Mouse (Mus musculus): ENCODE data around the gene Stk10. TPM values are rescaled to one million over a fixed set of nuclear protein-coding genes. Genes with fewer than 3 reads are reported as not detected.

Gene Stk10
- polyA plus RNA-seq, 1 experiment from 2014 or later, result 2.3 TPM

DNA sequence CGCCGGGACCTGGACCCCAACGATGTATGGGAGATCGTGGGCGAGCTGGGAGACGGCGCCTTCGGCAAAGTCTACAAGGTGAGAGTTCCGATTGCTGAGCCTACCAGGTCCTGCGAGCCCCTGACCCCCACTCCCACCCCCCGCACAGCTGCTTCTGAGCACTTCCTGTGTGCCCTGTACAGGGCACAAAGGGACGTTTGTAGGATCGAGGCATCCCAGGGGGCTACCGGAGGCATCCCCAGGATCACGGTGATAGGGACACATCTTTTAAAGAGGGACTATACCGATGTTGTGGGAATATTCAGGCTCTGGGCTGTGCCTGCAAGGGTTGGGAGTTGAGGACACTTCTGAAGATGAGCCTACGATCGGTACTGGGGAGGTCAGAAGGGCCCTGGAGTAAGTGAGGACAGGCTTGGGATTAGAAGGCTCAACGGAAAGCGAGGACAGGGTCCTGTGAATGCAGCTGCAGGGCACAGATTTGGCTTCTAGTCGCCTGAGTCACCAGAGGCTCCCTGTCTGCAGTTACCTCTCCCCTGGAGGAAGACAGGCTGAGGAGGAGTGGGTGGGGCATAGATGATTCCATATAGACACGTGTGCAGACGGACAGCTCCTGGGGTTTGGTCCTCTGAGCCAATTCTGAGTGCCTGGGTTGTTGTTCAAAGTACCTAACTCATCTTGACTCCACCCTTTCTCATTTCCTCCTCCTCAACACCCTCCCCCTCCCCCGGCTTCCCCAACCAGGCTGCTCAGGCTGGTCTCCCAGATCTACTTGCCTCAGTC lies 567 bp downstream of the Stk10 start:
- Histone ChIP-seq H3K36me3 (ENCODE audit: control insufficient read depth, insufficient read depth, low read length) (no peaks in the 10 kb centered on the region), H3K9me3 (ENCODE audit: control insufficient read depth, low read length) (no peaks in the 10 kb centered on the region), H3K27me3 (ENCODE audit: control insufficient read depth, insufficient read depth, low read length) (peaks cover 11% of the 10 kb centered on the region), H3K4me1 (replicated peaks; ENCODE audit: control insufficient read depth, insufficient read depth, low read length) (peaks cover 2% of the 10 kb centered on the region), H3K4me3 (ENCODE audit: low read depth, low read length) (peak overlapping the region; percentile 55), H3K9ac (ENCODE audit: low read depth, low read length) (peak overlapping the region; percentile 66), H3K27ac (ENCODE audit: low read depth, low read length) (no peak overlapping the region), H3K4me2 (replicated peaks; ENCODE audit: low read depth, low read length) (peak overlapping the region; percentile 94)
- WGBS, result 2% methylated on average over 24 of the region's 24 CpGs
- ATAC-seq (ENCODE audit: low FRiP score) (peak; percentile 57), DNase-seq (ENCODE audit: low spot score) (peak; percentile 54)

DNA sequence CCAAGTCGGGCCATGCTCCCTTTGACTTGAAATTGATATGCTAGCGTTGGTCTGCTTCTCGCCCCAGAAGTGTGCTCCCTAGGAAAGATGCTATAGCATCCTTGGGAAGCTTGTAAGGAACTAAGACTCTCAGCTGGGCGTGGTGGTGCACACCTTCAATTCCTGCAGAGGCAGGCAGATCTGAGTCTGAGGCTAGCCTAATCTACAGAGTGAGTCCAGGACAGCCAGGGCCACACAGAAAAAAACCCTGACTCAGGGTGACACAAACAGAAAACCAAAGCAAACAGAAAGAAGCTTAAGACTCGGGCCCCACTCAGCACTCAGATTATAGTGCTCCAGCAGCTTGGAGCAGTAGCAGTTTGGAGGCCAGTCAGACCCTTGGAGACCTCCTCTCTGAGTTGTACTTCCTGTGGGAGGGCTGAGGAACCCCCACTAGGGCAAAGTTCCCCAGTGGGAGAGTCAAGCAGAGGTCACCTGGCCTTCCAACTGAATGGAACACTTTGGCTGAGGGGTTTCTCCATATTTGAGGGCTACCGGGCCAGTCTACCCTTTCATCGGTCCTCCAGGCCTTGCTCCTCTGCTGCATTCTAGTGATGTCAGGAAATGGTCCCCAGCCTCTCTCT lies 1.5 kb downstream of the Stk10 start:
- no peak for DNase-seq (ENCODE audit: low spot score)
- Histone ChIP-seq H3K9ac (ENCODE audit: low read depth, low read length) (no peak overlapping the region), H3K27ac (ENCODE audit: low read depth, low read length) (no peak overlapping the region), H3K27me3 (ENCODE audit: control insufficient read depth, insufficient read depth, low read length) (peaks cover 11% of the 10 kb centered on the region), H3K4me1 (replicated peaks; ENCODE audit: control insufficient read depth, insufficient read depth, low read length) (peaks cover 2% of the 10 kb centered on the region), H3K4me2 (replicated peaks; ENCODE audit: low read depth, low read length) (no peak overlapping the region), H3K9me3 (ENCODE audit: control insufficient read depth, low read length) (no peaks in the 10 kb centered on the region), H3K36me3 (ENCODE audit: control insufficient read depth, insufficient read depth, low read length) (no peaks in the 10 kb centered on the region), H3K4me3 (ENCODE audit: low read depth, low read length) (no peak overlapping the region)
- WGBS, result 71% methylated on average over 7 of the region's 7 CpGs
- ATAC-seq (ENCODE audit: low FRiP score), result no peak

DNA sequence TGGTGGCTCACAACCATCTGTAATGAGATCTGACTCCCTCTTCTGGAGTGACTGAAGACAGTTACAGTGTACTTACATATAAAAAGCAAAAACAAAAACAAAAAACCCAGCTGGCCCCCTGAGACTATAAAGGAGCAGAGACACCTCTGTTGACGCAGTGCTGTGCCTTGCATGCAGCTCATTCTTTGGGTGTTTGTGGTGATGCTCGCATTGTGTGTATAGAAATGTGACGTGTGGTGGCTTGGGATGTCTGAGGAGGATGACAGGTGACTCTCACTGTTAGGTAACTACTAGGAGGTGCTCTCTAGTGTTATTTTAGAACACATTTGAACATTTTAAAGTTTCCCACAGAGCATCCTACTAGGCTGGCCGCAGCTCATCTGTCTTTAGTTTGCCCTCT lies 2.5 kb downstream of the Stk10 start:
- Histone ChIP-seq H3K27me3 (ENCODE audit: control insufficient read depth, insufficient read depth, low read length) (peaks cover 11% of the 10 kb centered on the region), H3K36me3 (ENCODE audit: control insufficient read depth, insufficient read depth, low read length) (no peaks in the 10 kb centered on the region), H3K9me3 (ENCODE audit: control insufficient read depth, low read length) (no peaks in the 10 kb centered on the region), H3K27ac (ENCODE audit: low read depth, low read length) (no peak overlapping the region), H3K9ac (ENCODE audit: low read depth, low read length) (no peak overlapping the region), H3K4me3 (ENCODE audit: low read depth, low read length) (no peak overlapping the region), H3K4me2 (replicated peaks; ENCODE audit: low read depth, low read length) (no peak overlapping the region), H3K4me1 (replicated peaks; ENCODE audit: control insufficient read depth, insufficient read depth, low read length) (peaks cover 2% of the 10 kb centered on the region)
- ATAC-seq (ENCODE audit: low FRiP score) (no peak), DNase-seq (ENCODE audit: low spot score) (no peak)
- WGBS, result 92% methylated on average over 4 of the region's 4 CpGs

DNA sequence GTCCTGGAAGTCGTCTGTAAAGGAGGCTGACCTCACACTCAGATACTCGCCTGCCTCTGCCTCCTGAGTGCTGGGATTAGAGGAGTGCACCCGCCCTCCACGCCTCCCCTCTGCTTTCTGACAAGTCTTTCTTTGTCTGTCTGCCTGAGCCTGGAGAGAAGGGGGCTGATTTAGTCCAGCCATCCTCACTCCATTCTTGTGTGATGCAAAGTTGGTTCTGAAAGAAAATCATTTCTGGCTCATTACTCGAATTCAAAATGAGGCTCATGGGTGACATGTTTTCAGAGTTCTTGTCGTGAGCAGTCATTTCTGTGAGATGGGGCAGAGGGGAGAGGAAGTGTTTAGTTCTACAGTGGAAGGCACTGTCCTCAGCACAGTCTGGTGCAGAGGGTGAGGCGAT lies 3.8 kb downstream of the Stk10 start:
- Histone ChIP-seq H3K9me3 (ENCODE audit: control insufficient read depth, low read length) (no peaks in the 10 kb centered on the region), H3K27ac (ENCODE audit: low read depth, low read length) (no peak overlapping the region), H3K4me2 (replicated peaks; ENCODE audit: low read depth, low read length) (no peak overlapping the region), H3K4me3 (ENCODE audit: low read depth, low read length) (no peak overlapping the region), H3K27me3 (ENCODE audit: control insufficient read depth, insufficient read depth, low read length) (peaks cover 2% of the 10 kb centered on the region; the same call in 1 of the 2 replicates), H3K36me3 (ENCODE audit: control insufficient read depth, insufficient read depth, low read length) (no peaks in the 10 kb centered on the region), H3K9ac (ENCODE audit: low read depth, low read length) (no peak overlapping the region), H3K4me1 (replicated peaks; ENCODE audit: control insufficient read depth, insufficient read depth, low read length) (peaks cover 2% of the 10 kb centered on the region)
- 32% methylated on average over 7 of the region's 7 CpGs for WGBS
- ATAC-seq (ENCODE audit: low FRiP score), result peak; percentile 60
- DNase-seq (ENCODE audit: low spot score), result peak; percentile 71

DNA sequence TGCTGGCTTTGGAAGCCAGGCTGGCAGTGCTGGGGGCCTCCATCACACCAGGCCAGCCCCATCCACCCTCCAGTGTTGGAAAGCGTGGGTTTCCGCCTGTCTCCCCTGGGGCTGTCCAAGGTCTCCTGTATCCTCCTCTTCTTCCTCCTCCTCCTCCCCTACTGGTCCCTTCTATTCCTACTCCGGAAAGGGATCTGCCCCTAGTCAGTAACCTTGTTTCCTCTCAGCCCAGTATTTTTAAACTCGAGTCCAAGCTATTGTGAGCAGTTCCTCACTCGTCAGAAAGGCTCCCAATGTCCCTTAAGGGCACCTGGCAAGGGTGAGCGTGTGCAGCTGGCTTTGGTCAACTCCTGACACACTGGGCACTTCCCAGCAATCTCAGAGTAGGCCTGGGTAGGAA lies 5.3 kb downstream of the Stk10 start:
- DNase-seq (ENCODE audit: low spot score), result no peak
- Histone ChIP-seq H3K9me3 (ENCODE audit: control insufficient read depth, low read length) (no peaks in the 10 kb centered on the region), H3K4me2 (replicated peaks; ENCODE audit: low read depth, low read length) (no peak overlapping the region), H3K4me3 (ENCODE audit: low read depth, low read length) (no peak overlapping the region), H3K9ac (ENCODE audit: low read depth, low read length) (no peak overlapping the region), H3K27ac (ENCODE audit: low read depth, low read length) (no peak overlapping the region), H3K27me3 (ENCODE audit: control insufficient read depth, insufficient read depth, low read length) (peaks cover 2% of the 10 kb centered on the region; the same call in 1 of the 2 replicates), H3K36me3 (ENCODE audit: control insufficient read depth, insufficient read depth, low read length) (no peaks in the 10 kb centered on the region), H3K4me1 (replicated peaks; ENCODE audit: control insufficient read depth, insufficient read depth, low read length) (peaks cover 2% of the 10 kb centered on the region)
- 69% methylated on average over 6 of the region's 6 CpGs for WGBS
- ATAC-seq (ENCODE audit: low FRiP score), result no peak

DNA sequence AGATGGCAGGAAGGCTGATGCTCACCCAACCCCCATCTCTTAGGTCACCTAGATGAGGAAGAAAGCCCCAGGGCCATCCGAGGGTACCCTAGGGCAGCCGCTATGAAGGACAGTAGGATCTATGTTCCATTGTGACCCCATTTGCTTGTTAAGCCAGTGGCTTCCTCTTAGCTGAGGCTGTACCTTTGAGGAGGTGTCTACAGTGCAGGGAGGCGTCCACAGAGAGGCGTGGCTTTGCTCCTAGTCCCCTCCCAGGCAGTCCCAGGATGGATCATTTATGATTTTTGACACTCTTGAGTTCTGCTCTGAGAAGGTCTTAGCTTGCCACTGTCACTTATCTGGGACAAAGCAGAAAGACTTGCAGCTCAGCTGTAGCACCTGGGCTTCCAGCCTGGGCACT lies 5.7 kb downstream of the Stk10 start:
- no peak overlapping the region for H3K4me3 ChIP-seq (ENCODE audit: low read depth, low read length)
- H3K36me3 ChIP-seq (ENCODE audit: control insufficient read depth, insufficient read depth, low read length), result no peaks in the 10 kb centered on the region
- DNase-seq (ENCODE audit: low spot score), result no peak
- no peaks in the 10 kb centered on the region for H3K9me3 ChIP-seq (ENCODE audit: control insufficient read depth, low read length)
- H3K4me2 ChIP-seq (replicated peaks; ENCODE audit: low read depth, low read length), result no peak overlapping the region
- 89% methylated on average over 4 of the region's 4 CpGs for WGBS
- H3K4me1 ChIP-seq (replicated peaks; ENCODE audit: control insufficient read depth, insufficient read depth, low read length), result peaks cover 2% of the 10 kb centered on the region
- peaks cover 2% of the 10 kb centered on the region; the same call in 1 of the 2 replicates for H3K27me3 ChIP-seq (ENCODE audit: control insufficient read depth, insufficient read depth, low read length)
- no peak for ATAC-seq (ENCODE audit: low FRiP score)
- H3K9ac ChIP-seq (ENCODE audit: low read depth, low read length), result no peak overlapping the region
- no peak overlapping the region for H3K27ac ChIP-seq (ENCODE audit: low read depth, low read length)

DNA sequence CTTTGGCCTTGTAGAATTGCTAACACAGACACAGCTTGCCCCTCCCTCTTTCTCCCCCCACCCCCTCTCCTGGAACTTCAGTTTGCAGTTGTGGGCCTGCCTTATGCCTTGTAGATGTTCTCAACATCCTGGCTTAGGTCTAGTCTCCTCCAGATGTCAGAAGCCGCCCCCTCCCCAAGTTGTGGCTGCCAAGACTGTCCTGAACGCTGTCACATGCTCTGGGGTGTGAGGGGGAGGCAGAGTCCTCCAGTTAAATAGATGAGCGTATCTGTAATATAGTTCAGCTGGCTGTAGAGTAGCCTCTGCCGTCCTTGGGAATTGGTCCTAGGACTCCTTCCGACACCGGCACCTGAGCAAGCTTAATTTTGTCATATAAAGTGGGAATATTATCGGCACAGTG lies 6.6 kb downstream of the Stk10 start:
- no peak overlapping the region for H3K27ac ChIP-seq (ENCODE audit: low read depth, low read length)
- no peak for ATAC-seq (ENCODE audit: low FRiP score)
- no peak overlapping the region for H3K4me3 ChIP-seq (ENCODE audit: low read depth, low read length)
- no peak for DNase-seq (ENCODE audit: low spot score)
- no peaks in the 10 kb centered on the region; the same call in 1 of the 2 replicates for H3K27me3 ChIP-seq (ENCODE audit: control insufficient read depth, insufficient read depth, low read length)
- H3K9me3 ChIP-seq (ENCODE audit: control insufficient read depth, low read length), result no peaks in the 10 kb centered on the region
- H3K4me2 ChIP-seq (replicated peaks; ENCODE audit: low read depth, low read length), result no peak overlapping the region
- H3K9ac ChIP-seq (ENCODE audit: low read depth, low read length), result no peak overlapping the region
- WGBS, result 93% methylated on average over 7 of the region's 7 CpGs
- H3K4me1 ChIP-seq (replicated peaks; ENCODE audit: control insufficient read depth, insufficient read depth, low read length), result peaks cover 2% of the 10 kb centered on the region
- H3K36me3 ChIP-seq (ENCODE audit: control insufficient read depth, insufficient read depth, low read length), result no peaks in the 10 kb centered on the region

DNA sequence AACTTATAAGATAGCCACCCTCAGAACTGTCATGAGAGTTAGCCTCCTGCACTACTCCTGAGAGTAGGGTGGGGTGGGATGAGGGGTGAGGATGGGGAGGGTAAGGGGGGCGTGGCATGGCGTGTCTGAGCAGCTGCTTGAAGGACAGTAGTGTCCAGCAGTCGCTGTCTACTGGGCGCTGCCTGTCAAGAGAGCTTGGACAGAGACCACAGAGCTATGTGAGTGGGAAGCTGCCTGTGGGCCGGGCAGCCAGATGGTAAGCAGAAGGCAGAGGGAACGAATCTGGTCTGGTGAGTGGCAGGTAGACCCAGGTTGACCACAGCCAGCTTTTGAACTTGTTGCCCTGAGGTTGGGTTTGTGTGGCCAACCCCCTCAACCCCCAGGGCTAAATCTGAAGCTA lies 7.4 kb downstream of the Stk10 start:
- Histone ChIP-seq H3K27ac (ENCODE audit: low read depth, low read length) (no peak overlapping the region), H3K9me3 (ENCODE audit: control insufficient read depth, low read length) (no peaks in the 10 kb centered on the region), H3K4me1 (replicated peaks; ENCODE audit: control insufficient read depth, insufficient read depth, low read length) (peaks cover 2% of the 10 kb centered on the region), H3K4me3 (ENCODE audit: low read depth, low read length) (no peak overlapping the region), H3K4me2 (replicated peaks; ENCODE audit: low read depth, low read length) (no peak overlapping the region), H3K9ac (ENCODE audit: low read depth, low read length) (no peak overlapping the region), H3K27me3 (ENCODE audit: control insufficient read depth, insufficient read depth, low read length) (no peaks in the 10 kb centered on the region; the same call in 1 of the 2 replicates), H3K36me3 (ENCODE audit: control insufficient read depth, insufficient read depth, low read length) (no peaks in the 10 kb centered on the region)
- DNase-seq (ENCODE audit: low spot score), result no peak
- 81% methylated on average over 6 of the region's 6 CpGs for WGBS
- ATAC-seq (ENCODE audit: low FRiP score), result no peak

DNA sequence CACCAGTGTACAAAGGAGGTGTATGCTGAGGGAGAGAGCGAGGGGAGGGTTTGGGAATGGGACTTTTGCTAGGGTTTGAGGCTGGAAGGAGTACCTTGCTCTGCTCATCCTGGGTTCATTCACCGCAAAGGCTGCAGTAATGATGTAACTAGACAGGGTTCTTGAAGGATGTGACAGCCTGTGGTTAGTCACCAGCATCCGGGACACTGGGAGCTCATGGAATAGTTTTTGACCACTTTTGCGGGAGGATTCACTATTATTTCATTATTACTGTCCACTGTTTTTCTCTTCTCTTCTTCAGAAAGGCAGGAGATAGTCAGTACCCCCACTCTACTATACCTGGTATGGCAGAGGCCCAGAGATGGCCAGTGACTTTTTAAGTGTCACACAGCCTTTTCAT lies 9.1 kb downstream of the Stk10 start:
- H3K4me3 ChIP-seq (ENCODE audit: low read depth, low read length), result no peak overlapping the region
- H3K9me3 ChIP-seq (ENCODE audit: control insufficient read depth, low read length), result no peaks in the 10 kb centered on the region
- no peak for ATAC-seq (ENCODE audit: low FRiP score)
- 93% methylated on average over 4 of the region's 4 CpGs for WGBS
- no peak overlapping the region for H3K9ac ChIP-seq (ENCODE audit: low read depth, low read length)
- no peaks in the 10 kb centered on the region for H3K36me3 ChIP-seq (ENCODE audit: control insufficient read depth, insufficient read depth, low read length)
- H3K27ac ChIP-seq (ENCODE audit: low read depth, low read length), result no peak overlapping the region
- H3K27me3 ChIP-seq (ENCODE audit: control insufficient read depth, insufficient read depth, low read length), result no peaks in the 10 kb centered on the region; the same call in 1 of the 2 replicates
- no peak for DNase-seq (ENCODE audit: low spot score)
- H3K4me1 ChIP-seq (replicated peaks; ENCODE audit: control insufficient read depth, insufficient read depth, low read length), result peaks cover 2% of the 10 kb centered on the region
- H3K4me2 ChIP-seq (replicated peaks; ENCODE audit: low read depth, low read length), result no peak overlapping the region
